Mouse (Mus musculus): Measurements from ENCODE around the gene Hcfc1. TPM values are rescaled to one million over a fixed set of nuclear protein-coding genes. Genes with fewer than 3 reads are reported as not detected.
A peak's percentile ranks its signal among the peaks of the same experiment; 100 is the strongest.

Gene Hcfc1
- 19.0 and 22.8 TPM in 2 replicates for polyA plus RNA-seq (2015; fragmentation: Nextera tagmentation; extraction: Ambion mirVana)

- peak; percentile 91 for DNase-seq (ENCODE audit: low spot score)
- 14% methylated on average over 54 of the region's 58 CpGs for WGBS
- no peaks in the 10 kb centered on the region for H3K36me3 ChIP-seq (ENCODE audit: insufficient read depth, low read length)
These were observed at the start of gene Hcfc1 for GRCm38 (mm10) chrX:73966248-73967176. Hcfc1 (minus strand) TSS chrX:73966357.

GRCm38 (mm10) chrX:74014597-74014996, 48.4 kb upstream of the Hcfc1 start:
- ATAC-seq: no peak

More at GRCm38 (mm10) chrX:73966248-73967176, at the start of gene Hcfc1:
- ATAC-seq: peak; percentile 78
- Histone ChIP-seq H3K9me3 (ENCODE audit: low read length) (no peaks in the 10 kb centered on the region), H3K4me2 (replicated peaks; ENCODE audit: low read depth, low read length) (peak within 1 kb of the TSS; percentile 57), H3K27ac (ENCODE audit: low read length) (peak within 1 kb of the TSS; percentile 97), H3K9ac (replicated peaks; ENCODE audit: low read depth) (peak within 1 kb of the TSS; percentile 54), H3K4me3 (ENCODE audit: low read depth, low read length) (peak within 1 kb of the TSS; percentile 60), H3K4me1 (ENCODE audit: insufficient read depth, low read depth, low read length) (no peaks in the 10 kb centered on the region; the same call in 1 of the 2 replicates), H3K27me3 (replicated peaks; ENCODE audit: insufficient read depth, low read length) (no peaks in the 10 kb centered on the region)
- TF ChIP-seq EP300 (IDR thresholded peaks at IDR 0.05) (no peak; the same call in 1 of the 2 replicates), CTCF (IDR thresholded peaks at IDR 0.05) (no peak)

GRCm38 (mm10) chrX:74008063-74008462, 41.9 kb upstream of the Hcfc1 start:
- WGBS: 60% methylated on average over 8 of the region's 8 CpGs
- TF ChIP-seq EP300 (IDR thresholded peaks at IDR 0.05) (no peak), CTCF (IDR thresholded peaks at IDR 0.05) (no peak)
- DNase-seq (ENCODE audit: low spot score): no peak
- no peak for ATAC-seq
- no peak overlapping the region for H3K4me3 ChIP-seq (ENCODE audit: low read depth, low read length)
- no peak overlapping the region for H3K27ac ChIP-seq (ENCODE audit: low read length)
- no peak overlapping the region for H3K9ac ChIP-seq (replicated peaks; ENCODE audit: low read depth)
- no peaks in the 10 kb centered on the region for H3K4me1 ChIP-seq (ENCODE audit: insufficient read depth, low read depth, low read length)
- H3K9me3 ChIP-seq (ENCODE audit: low read length): no peaks in the 10 kb centered on the region
- no peak overlapping the region for H3K4me2 ChIP-seq (replicated peaks; ENCODE audit: low read depth, low read length)
- no peaks in the 10 kb centered on the region for H3K27me3 ChIP-seq (replicated peaks; ENCODE audit: insufficient read depth, low read length)
- no peaks in the 10 kb centered on the region for H3K36me3 ChIP-seq (ENCODE audit: insufficient read depth, low read length)

More at GRCm38 (mm10) chrX:74014597-74014996, 48.4 kb upstream of the Hcfc1 start:
- Histone ChIP-seq H3K27me3 (replicated peaks; ENCODE audit: insufficient read depth, low read length) (no peaks in the 10 kb centered on the region), H3K4me3 (ENCODE audit: low read depth, low read length) (no peak overlapping the region), H3K9ac (replicated peaks; ENCODE audit: low read depth) (no peak overlapping the region), H3K27ac (ENCODE audit: low read length) (no peak overlapping the region), H3K4me1 (ENCODE audit: insufficient read depth, low read depth, low read length) (no peaks in the 10 kb centered on the region), H3K4me2 (replicated peaks; ENCODE audit: low read depth, low read length) (no peak overlapping the region), H3K36me3 (ENCODE audit: insufficient read depth, low read length) (no peaks in the 10 kb centered on the region), H3K9me3 (ENCODE audit: low read length) (no peaks in the 10 kb centered on the region)
- TF ChIP-seq EP300 (IDR thresholded peaks at IDR 0.05) (no peak), CTCF (IDR thresholded peaks at IDR 0.05) (no peak)
- DNase-seq (ENCODE audit: low spot score): no peak
- 91% methylated on average over 1 of the region's 1 CpGs for WGBS

- DNase-seq (ENCODE audit: low spot score) (no peak), ATAC-seq (no peak)
- no peaks in the 10 kb centered on the region for H3K9me3 ChIP-seq (ENCODE audit: low read length)
- H3K4me3 ChIP-seq (ENCODE audit: low read depth, low read length): no peak overlapping the region
- no peak overlapping the region for H3K27ac ChIP-seq (ENCODE audit: low read length)
- H3K4me1 ChIP-seq (ENCODE audit: insufficient read depth, low read depth, low read length): no peaks in the 10 kb centered on the region
- TF ChIP-seq CTCF (IDR thresholded peaks at IDR 0.05) (no peak), EP300 (IDR thresholded peaks at IDR 0.05) (no peak)
- H3K9ac ChIP-seq (replicated peaks; ENCODE audit: low read depth): no peak overlapping the region
- no peaks in the 10 kb centered on the region for H3K27me3 ChIP-seq (replicated peaks; ENCODE audit: insufficient read depth, low read length)
- WGBS: 81% methylated on average over 21 of the region's 21 CpGs
- H3K4me2 ChIP-seq (replicated peaks; ENCODE audit: low read depth, low read length): no peak overlapping the region
- H3K36me3 ChIP-seq (ENCODE audit: insufficient read depth, low read length): no peaks in the 10 kb centered on the region
These were observed 40.2 kb upstream of the Hcfc1 start for GRCm38 (mm10) chrX:74006401-74006800.

DNA sequence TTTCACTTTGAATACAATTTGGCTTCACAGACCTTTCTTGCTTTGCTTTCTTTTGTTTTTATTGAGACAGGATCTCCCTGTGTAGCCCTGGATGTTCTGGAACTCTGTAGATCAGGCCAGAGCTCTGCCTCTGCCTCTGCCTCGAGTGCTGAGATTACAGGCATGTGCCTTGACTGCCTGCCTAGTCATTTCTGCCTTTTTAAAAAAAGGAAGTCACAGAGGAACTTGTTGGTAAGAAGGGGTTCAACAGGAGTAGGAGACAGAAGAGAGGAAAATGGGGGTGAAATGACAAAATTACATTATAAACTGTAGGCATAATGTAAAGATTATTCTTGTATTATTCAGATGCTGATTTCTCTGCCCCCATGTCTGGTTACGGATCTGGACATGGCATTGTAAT, 37.5 kb upstream of the Hcfc1 start:
- DNase-seq (ENCODE audit: low spot score) (no peak), ATAC-seq (no peak)
- 65% methylated on average over 2 of the region's 2 CpGs for WGBS
- H3K9ac ChIP-seq (replicated peaks; ENCODE audit: low read depth): no peak overlapping the region
- H3K4me3 ChIP-seq (ENCODE audit: low read depth, low read length): no peak overlapping the region
- no peaks in the 10 kb centered on the region for H3K27me3 ChIP-seq (replicated peaks; ENCODE audit: insufficient read depth, low read length)
- H3K9me3 ChIP-seq (ENCODE audit: low read length): no peaks in the 10 kb centered on the region
- H3K36me3 ChIP-seq (ENCODE audit: insufficient read depth, low read length): no peaks in the 10 kb centered on the region
- TF ChIP-seq CTCF (IDR thresholded peaks at IDR 0.05): no peak
- no peak for TF ChIP-seq EP300 (IDR thresholded peaks at IDR 0.05)
- no peaks in the 10 kb centered on the region for H3K4me1 ChIP-seq (ENCODE audit: insufficient read depth, low read depth, low read length)
- no peak overlapping the region for H3K4me2 ChIP-seq (replicated peaks; ENCODE audit: low read depth, low read length)
- H3K27ac ChIP-seq (ENCODE audit: low read length): no peak overlapping the region

DNA sequence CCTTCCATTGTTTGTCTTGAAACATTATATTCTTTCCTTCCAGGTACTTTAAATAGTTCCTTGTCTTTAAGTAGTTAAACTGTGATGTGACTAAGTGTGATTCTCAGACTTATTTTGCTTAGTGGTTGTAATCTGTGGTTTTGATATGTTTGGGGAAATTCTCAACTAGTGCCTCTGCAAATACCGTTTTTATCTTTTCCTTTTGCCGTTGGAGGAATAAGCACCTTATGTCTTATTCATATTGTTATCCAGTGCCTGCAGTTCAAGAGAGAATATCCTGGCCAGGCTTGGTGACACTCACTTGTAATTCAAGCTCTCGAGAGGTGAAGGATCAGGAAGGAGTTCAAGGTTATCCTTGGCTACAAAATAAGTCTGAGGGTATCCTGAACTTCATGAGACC, 34.9 kb upstream of the Hcfc1 start:
- Histone ChIP-seq H3K4me2 (replicated peaks; ENCODE audit: low read depth, low read length) (no peak overlapping the region), H3K4me1 (ENCODE audit: insufficient read depth, low read depth, low read length) (no peaks in the 10 kb centered on the region), H3K27me3 (replicated peaks; ENCODE audit: insufficient read depth, low read length) (no peaks in the 10 kb centered on the region), H3K4me3 (ENCODE audit: low read depth, low read length) (no peak overlapping the region), H3K9ac (replicated peaks; ENCODE audit: low read depth) (no peak overlapping the region), H3K27ac (ENCODE audit: low read length) (no peak overlapping the region), H3K9me3 (ENCODE audit: low read length) (no peaks in the 10 kb centered on the region), H3K36me3 (ENCODE audit: insufficient read depth, low read length) (no peaks in the 10 kb centered on the region)
- TF ChIP-seq EP300 (IDR thresholded peaks at IDR 0.05) (no peak), CTCF (IDR thresholded peaks at IDR 0.05) (no peak)
- WGBS: 55% methylated on average over 3 of the region's 3 CpGs
- DNase-seq (ENCODE audit: low spot score): no peak
- no peak for ATAC-seq

Data from lung, postnatal 0 days (tissue).